Mouse (Mus musculus) kidney, adult 18-20 months (tissue): Measurements from ENCODE around the gene Olfr503.
"Not testable (repeated sequence)": the region's sequence is repeated elsewhere in the genome, so short reads cannot be mapped to it uniquely, and the experiment has no call there.

Source experiments
- DNase-seq: peaks from one replicate; pipeline ENCODE4 v3.0.0; 2021

Gene Olfr503

GRCm38 (mm10) chr7:108544227-108544626 is at the start of gene Olfr503:
TSS of gene Olfr503 (plus strand) at chr7:108544527.
- not testable (repeated sequence) for DNase-seq

- DNase-seq = no peak
Measured at GRCm38 (mm10) chr7:108524965-108525364, 19.4 kb upstream of the Olfr503 start, which contains the start of gene Olfr502. TSS of gene Olfr502 (minus strand) at chr7:108525065.

GRCm38 (mm10) chr7:108542416-108542815 is 1.9 kb upstream of the Olfr503 start:
- DNase-seq = no peak

GRCm38 (mm10) chr7:108565693-108566092 is 21.4 kb downstream of the Olfr503 start, which contains the start of gene Olfr504:
TSS of gene Olfr504 (minus strand) at chr7:108565793.
- no peak for DNase-seq

GRCm38 (mm10) chr7:108589797-108590196 is 45.5 kb downstream of the Olfr503 start:
- DNase-seq = no peak
